Mouse (Mus musculus): Measurements from ENCODE around the gene Tedc1.
"Not testable (repeated sequence)": the region's sequence is repeated elsewhere in the genome, so short reads cannot be mapped to it uniquely, and the experiment has no call there.

Gene Tedc1

GRCm38 (mm10) chr12:113155076-113155771 lies 997 bp upstream of the Tedc1 start:
- DNase-seq, result peak; percentile 61 to 62

GRCm38 (mm10) chr12:113156540-113156929 lies 314 bp downstream of the Tedc1 start:
- no peak for DNase-seq

GRCm38 (mm10) chr12:113157002-113157401 lies 781 bp downstream of the Tedc1 start:
- no peak for DNase-seq

GRCm38 (mm10) chr12:113157521-113157920 lies 1.3 kb downstream of the Tedc1 start:
- DNase-seq, result no peak

GRCm38 (mm10) chr12:113157971-113158370 lies 1.8 kb downstream of the Tedc1 start:
- no peak for DNase-seq

GRCm38 (mm10) chr12:113163561-113164006 lies 7.4 kb downstream of the Tedc1 start:
- no peak for DNase-seq

- DNase-seq, result peak; percentile 61 to 66
These were observed 11.9 kb downstream of the Tedc1 start for GRCm38 (mm10) chr12:113168031-113168536.

- no peak for DNase-seq
These were observed 20.9 kb downstream of the Tedc1 start for GRCm38 (mm10) chr12:113176960-113177725.

- DNase-seq, result no peak
These were observed 24.8 kb downstream of the Tedc1 start for GRCm38 (mm10) chr12:113181020-113181419.

- DNase-seq, result no peak
These were observed 28.7 kb downstream of the Tedc1 start for GRCm38 (mm10) chr12:113184945-113185344.

- no peak for DNase-seq
These were observed 29.4 kb downstream of the Tedc1 start, which contains the start of gene Tmem121 for GRCm38 (mm10) chr12:113185442-113186291. Tmem121 (plus strand) TSS chr12:113185930.

GRCm38 (mm10) chr12:113186326-113187010 lies 30.2 kb downstream of the Tedc1 start:
- no peak for DNase-seq

GRCm38 (mm10) chr12:113187011-113187375 lies 30.8 kb downstream of the Tedc1 start:
- no peak for DNase-seq

GRCm38 (mm10) chr12:113187584-113188295 lies 31.5 kb downstream of the Tedc1 start:
- DNase-seq, result peak; percentile 69 to 84

- DNase-seq, result no peak
These were observed 32.3 kb downstream of the Tedc1 start for GRCm38 (mm10) chr12:113188349-113189055.

- DNase-seq, result no peak
These were observed 37.2 kb downstream of the Tedc1 start for GRCm38 (mm10) chr12:113193423-113193822.

- not testable (repeated sequence) for DNase-seq
These were observed 42.9 kb downstream of the Tedc1 start for GRCm38 (mm10) chr12:113199132-113199531.

GRCm38 (mm10) chr12:113201301-113201700 lies 45.1 kb downstream of the Tedc1 start:
- no peak for DNase-seq

- DNase-seq, result no peak
These were observed 45.8 kb downstream of the Tedc1 start for GRCm38 (mm10) chr12:113202008-113202407.

GRCm38 (mm10) chr12:113203522-113203921 lies 47.3 kb downstream of the Tedc1 start:
- no peak for DNase-seq

Data from spleen, adult 18-20 months (tissue).